Mouse (Mus musculus): ENCODE results near the gene Crocc. TPM values are rescaled to one million over a fixed set of nuclear protein-coding genes. Genes with fewer than 3 reads are reported as not detected.

Gene Crocc
- polyA plus RNA-seq, 1 experiment from 2014 or later = 0.59 TPM

GRCm38 (mm10) chr4:141073661-141074060 lies 13.3 kb upstream of the Crocc start:
- H3K9me3 ChIP-seq (replicated peaks; ENCODE audit: control insufficient read depth, low read length) = no peaks in the 10 kb centered on the region
- peak overlapping the region; percentile 53 for H3K9ac ChIP-seq (ENCODE audit: low read depth, low read length)
- ATAC-seq (ENCODE audit: low read depth) = peak; percentile 19
- 62% methylated on average over 9 of the region's 9 CpGs for WGBS (ENCODE audit: insufficient replicate concordance)
- peak overlapping the region; percentile 86 for H3K27ac ChIP-seq (ENCODE audit: low read length)
- H3K4me2 ChIP-seq (ENCODE audit: low read depth, low read length) = peak overlapping the region; percentile 56
- peaks cover 50% of the 10 kb centered on the region for H3K36me3 ChIP-seq (ENCODE audit: control insufficient read depth, insufficient read depth)
- H3K27me3 ChIP-seq (ENCODE audit: control insufficient read depth, insufficient read depth, low read depth, low read length) = no peaks in the 10 kb centered on the region
- H3K4me1 ChIP-seq (ENCODE audit: control insufficient read depth, low read depth, low read length) = peaks cover 66% of the 10 kb centered on the region
- H3K4me3 ChIP-seq (ENCODE audit: low read depth, low read length) = peak overlapping the region; percentile 31

DNA sequence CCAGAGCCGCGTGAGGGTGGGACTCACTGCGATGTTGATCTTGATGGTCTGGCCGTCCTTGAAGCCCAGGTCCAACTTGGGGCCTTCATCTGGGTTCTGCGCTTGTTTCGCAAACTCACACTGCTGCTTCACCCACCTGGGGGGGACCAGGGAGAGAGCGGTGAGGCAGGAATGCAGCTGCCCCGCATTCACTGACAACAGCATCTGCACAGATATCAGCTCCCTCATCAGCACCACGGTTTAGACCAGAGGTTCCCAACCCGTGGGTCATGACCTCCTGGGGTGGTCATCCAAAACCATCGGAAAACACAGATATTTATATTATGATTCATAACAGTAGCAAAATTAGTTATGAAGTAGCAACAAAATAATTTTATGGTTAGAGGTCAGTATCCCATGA lies 12.2 kb upstream of the Crocc start:
- H3K4me2 ChIP-seq (ENCODE audit: low read depth, low read length) = no peak overlapping the region
- peaks cover 61% of the 10 kb centered on the region for H3K36me3 ChIP-seq (ENCODE audit: control insufficient read depth, insufficient read depth)
- WGBS (ENCODE audit: insufficient replicate concordance) = 85% methylated on average over 11 of the region's 11 CpGs
- H3K27me3 ChIP-seq (ENCODE audit: control insufficient read depth, insufficient read depth, low read depth, low read length) = no peaks in the 10 kb centered on the region
- no peak overlapping the region for H3K4me3 ChIP-seq (ENCODE audit: low read depth, low read length)
- no peaks in the 10 kb centered on the region for H3K9me3 ChIP-seq (replicated peaks; ENCODE audit: control insufficient read depth, low read length)
- no peak for ATAC-seq (ENCODE audit: low read depth)
- peaks cover 69% of the 10 kb centered on the region for H3K4me1 ChIP-seq (ENCODE audit: control insufficient read depth, low read depth, low read length)
- H3K27ac ChIP-seq (ENCODE audit: low read length) = no peak overlapping the region
- no peak overlapping the region for H3K9ac ChIP-seq (ENCODE audit: low read depth, low read length)

- H3K4me3 ChIP-seq (ENCODE audit: low read depth, low read length) = no peak overlapping the region
- no peak overlapping the region for H3K4me2 ChIP-seq (ENCODE audit: low read depth, low read length)
- H3K9ac ChIP-seq (ENCODE audit: low read depth, low read length) = no peak overlapping the region
- no peaks in the 10 kb centered on the region for H3K27me3 ChIP-seq (ENCODE audit: control insufficient read depth, insufficient read depth, low read depth, low read length)
- no peak for ATAC-seq (ENCODE audit: low read depth)
- H3K27ac ChIP-seq (ENCODE audit: low read length) = peak overlapping the region; percentile 31
- peaks cover 43% of the 10 kb centered on the region for H3K4me1 ChIP-seq (ENCODE audit: control insufficient read depth, low read depth, low read length)
- WGBS (ENCODE audit: insufficient replicate concordance) = 39% methylated on average over 4 of the region's 4 CpGs
- H3K9me3 ChIP-seq (replicated peaks; ENCODE audit: control insufficient read depth, low read length) = no peaks in the 10 kb centered on the region
- peaks cover 75% of the 10 kb centered on the region for H3K36me3 ChIP-seq (ENCODE audit: control insufficient read depth, insufficient read depth)
Measured at GRCm38 (mm10) chr4:141069731-141070130, 9.4 kb upstream of the Crocc start.

- 25% methylated on average over 8 of the region's 8 CpGs for WGBS (ENCODE audit: insufficient replicate concordance)
- H3K27ac ChIP-seq (ENCODE audit: low read length) = peak overlapping the region; percentile 31
- H3K9ac ChIP-seq (ENCODE audit: low read depth, low read length) = no peak overlapping the region; the same call in 1 of the 2 replicates
- no peak overlapping the region for H3K4me2 ChIP-seq (ENCODE audit: low read depth, low read length)
- H3K4me1 ChIP-seq (ENCODE audit: control insufficient read depth, low read depth, low read length) = peaks cover 33% of the 10 kb centered on the region
- no peaks in the 10 kb centered on the region for H3K9me3 ChIP-seq (replicated peaks; ENCODE audit: control insufficient read depth, low read length)
- no peaks in the 10 kb centered on the region for H3K27me3 ChIP-seq (ENCODE audit: control insufficient read depth, insufficient read depth, low read depth, low read length)
- peak; percentile 79 for ATAC-seq (ENCODE audit: low read depth)
- H3K36me3 ChIP-seq (ENCODE audit: control insufficient read depth, insufficient read depth) = peaks cover 72% of the 10 kb centered on the region
- no peak overlapping the region for H3K4me3 ChIP-seq (ENCODE audit: low read depth, low read length)
Measured at GRCm38 (mm10) chr4:141068655-141069054, 8.3 kb upstream of the Crocc start.

DNA sequence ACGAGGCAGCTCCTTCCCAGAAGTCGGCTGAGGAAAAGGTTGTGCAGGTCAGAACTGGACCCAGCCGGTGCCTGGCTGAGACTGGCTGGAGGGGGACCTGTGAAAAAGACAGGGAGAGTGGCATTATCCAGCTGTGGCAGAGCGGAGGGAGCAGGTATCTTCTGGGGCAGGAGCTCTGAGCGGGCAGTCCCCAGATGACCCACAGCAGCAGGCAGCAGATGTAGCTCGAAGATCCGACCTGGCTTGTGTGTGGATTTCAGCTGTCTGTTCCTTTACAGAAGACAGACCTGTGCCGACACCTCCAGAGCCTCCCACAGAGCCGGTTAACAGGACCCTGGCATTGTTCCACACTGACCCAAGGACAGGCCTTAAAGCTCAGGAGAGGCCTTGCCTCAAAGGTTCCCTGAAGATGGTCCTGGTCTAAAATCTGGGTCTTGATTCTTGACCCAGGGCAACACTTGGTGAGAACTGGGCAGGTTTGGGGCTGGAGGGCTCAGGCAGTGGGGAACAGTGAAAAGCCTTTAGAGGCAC lies 7.2 kb upstream of the Crocc start:
- Histone ChIP-seq H3K36me3 (ENCODE audit: control insufficient read depth, insufficient read depth) (peaks cover 61% of the 10 kb centered on the region), H3K9me3 (replicated peaks; ENCODE audit: control insufficient read depth, low read length) (no peaks in the 10 kb centered on the region), H3K4me2 (ENCODE audit: low read depth, low read length) (no peak overlapping the region), H3K9ac (ENCODE audit: low read depth, low read length) (no peak overlapping the region), H3K27ac (ENCODE audit: low read length) (no peak overlapping the region), H3K4me1 (ENCODE audit: control insufficient read depth, low read depth, low read length) (peaks cover 24% of the 10 kb centered on the region), H3K4me3 (ENCODE audit: low read depth, low read length) (no peak overlapping the region), H3K27me3 (ENCODE audit: control insufficient read depth, insufficient read depth, low read depth, low read length) (no peaks in the 10 kb centered on the region)
- WGBS (ENCODE audit: insufficient replicate concordance) = 81% methylated on average over 9 of the region's 9 CpGs
- no peak for ATAC-seq (ENCODE audit: low read depth)

DNA sequence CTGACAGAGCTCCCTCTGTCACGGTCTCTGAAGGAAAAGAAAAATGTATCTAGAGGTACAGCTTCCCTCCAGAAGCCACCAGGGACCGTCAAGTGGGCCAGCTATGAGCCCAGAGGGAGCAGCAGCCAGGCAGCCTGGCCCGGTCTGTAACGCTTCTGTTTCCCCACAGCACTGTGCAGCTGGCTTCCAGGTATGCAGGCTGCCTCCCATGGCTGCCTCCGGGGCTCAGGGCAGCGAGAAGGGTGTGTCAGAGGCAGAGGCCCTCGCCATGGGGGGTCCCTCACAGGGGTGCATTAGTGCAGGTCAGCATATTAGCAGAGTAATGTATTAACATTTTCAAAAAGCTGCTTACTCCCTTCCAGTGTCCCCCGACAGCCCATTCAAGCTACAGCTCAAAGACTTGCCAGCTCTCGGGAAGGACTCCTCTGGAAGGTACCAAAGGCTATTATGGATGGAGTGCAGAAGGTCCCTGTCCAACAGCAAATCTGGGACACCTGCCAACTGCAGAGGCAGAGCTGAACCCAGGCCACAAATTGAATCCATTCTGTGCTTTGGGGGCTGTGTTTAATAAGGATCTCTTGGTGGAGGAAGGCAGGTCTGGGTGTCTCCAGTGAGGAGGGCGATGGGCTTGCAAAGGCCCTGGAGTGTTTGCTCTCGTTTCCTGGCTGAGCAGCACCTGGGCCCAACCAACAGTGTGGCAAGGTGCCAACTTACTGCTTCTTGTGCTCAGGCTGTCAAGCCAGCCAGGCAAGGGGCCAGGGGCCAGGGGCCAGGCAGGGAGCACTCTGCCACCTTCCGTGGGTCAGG lies 6.6 kb upstream of the Crocc start:
- ATAC-seq (ENCODE audit: low read depth) = no peak
- Histone ChIP-seq H3K4me3 (ENCODE audit: low read depth, low read length) (no peak overlapping the region), H3K27ac (ENCODE audit: low read length) (no peak overlapping the region), H3K9me3 (replicated peaks; ENCODE audit: control insufficient read depth, low read length) (no peaks in the 10 kb centered on the region), H3K36me3 (ENCODE audit: control insufficient read depth, insufficient read depth) (peaks cover 56% of the 10 kb centered on the region), H3K4me2 (ENCODE audit: low read depth, low read length) (no peak overlapping the region), H3K27me3 (ENCODE audit: control insufficient read depth, insufficient read depth, low read depth, low read length) (no peaks in the 10 kb centered on the region), H3K9ac (ENCODE audit: low read depth, low read length) (no peak overlapping the region), H3K4me1 (ENCODE audit: control insufficient read depth, low read depth, low read length) (peaks cover 22% of the 10 kb centered on the region)
- WGBS (ENCODE audit: insufficient replicate concordance) = 80% methylated on average over 12 of the region's 12 CpGs

DNA sequence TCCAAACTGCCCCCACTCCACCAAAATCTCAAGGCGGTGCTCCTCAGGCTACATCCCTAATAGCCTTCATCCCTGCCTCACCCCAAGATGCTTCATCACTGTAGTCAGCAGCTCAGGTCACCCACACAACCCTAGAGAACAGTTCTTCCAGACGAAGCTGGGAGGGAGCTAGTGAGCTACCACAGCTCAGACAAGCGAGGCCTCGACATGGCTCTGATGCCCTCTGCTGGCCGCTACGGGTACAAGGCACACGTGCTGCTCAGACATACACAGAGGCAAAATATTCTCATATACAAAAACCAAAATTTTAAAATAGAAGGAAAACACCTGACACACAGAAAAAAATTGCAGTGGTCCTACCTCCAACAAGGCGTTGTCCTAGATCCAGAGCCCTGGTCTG lies 4.8 kb upstream of the Crocc start:
- Histone ChIP-seq H3K4me3 (ENCODE audit: low read depth, low read length) (no peak overlapping the region), H3K27ac (ENCODE audit: low read length) (no peak overlapping the region), H3K36me3 (ENCODE audit: control insufficient read depth, insufficient read depth) (peaks cover 40% of the 10 kb centered on the region), H3K4me2 (ENCODE audit: low read depth, low read length) (no peak overlapping the region), H3K9ac (ENCODE audit: low read depth, low read length) (no peak overlapping the region), H3K4me1 (ENCODE audit: control insufficient read depth, low read depth, low read length) (peaks cover 30% of the 10 kb centered on the region), H3K27me3 (ENCODE audit: control insufficient read depth, insufficient read depth, low read depth, low read length) (no peaks in the 10 kb centered on the region), H3K9me3 (replicated peaks; ENCODE audit: control insufficient read depth, low read length) (no peaks in the 10 kb centered on the region)
- WGBS (ENCODE audit: insufficient replicate concordance) = 7% methylated on average over 8 of the region's 8 CpGs
- no peak for ATAC-seq (ENCODE audit: low read depth)

DNA sequence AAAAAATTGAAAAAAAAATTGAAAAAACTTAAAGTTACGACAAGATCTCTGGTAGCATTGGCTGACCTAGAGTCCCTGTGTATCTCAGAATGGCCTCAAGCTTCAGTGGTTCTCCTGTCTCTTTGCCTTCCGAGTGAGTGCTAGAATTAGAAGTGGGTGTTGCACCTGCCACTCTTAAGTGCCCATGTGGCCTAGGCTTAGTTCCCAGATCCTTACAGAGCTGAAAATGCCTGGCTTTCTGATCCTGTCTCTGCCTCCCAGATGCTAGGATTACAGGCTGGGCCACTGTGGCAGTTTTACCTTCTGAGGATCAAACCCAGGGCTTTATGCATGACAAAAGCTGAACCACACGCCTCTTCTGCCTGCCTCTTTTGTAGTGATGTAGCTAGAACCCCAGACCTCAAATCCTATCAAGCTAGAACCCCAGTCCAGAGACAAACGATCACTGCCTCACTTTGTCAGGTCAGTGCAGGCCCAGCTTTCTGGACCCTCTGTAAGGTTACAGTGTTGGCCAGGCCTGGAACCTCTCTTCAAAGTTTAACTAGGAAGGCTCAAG lies 3.8 kb upstream of the Crocc start:
- peaks cover 31% of the 10 kb centered on the region for H3K36me3 ChIP-seq (ENCODE audit: control insufficient read depth, insufficient read depth)
- H3K4me1 ChIP-seq (ENCODE audit: control insufficient read depth, low read depth, low read length) = peaks cover 27% of the 10 kb centered on the region
- WGBS (ENCODE audit: insufficient replicate concordance) = 82% methylated on average over 4 of the region's 4 CpGs
- no peak overlapping the region for H3K27ac ChIP-seq (ENCODE audit: low read length)
- H3K4me2 ChIP-seq (ENCODE audit: low read depth, low read length) = no peak overlapping the region
- H3K9me3 ChIP-seq (replicated peaks; ENCODE audit: control insufficient read depth, low read length) = no peaks in the 10 kb centered on the region
- H3K27me3 ChIP-seq (ENCODE audit: control insufficient read depth, insufficient read depth, low read depth, low read length) = no peaks in the 10 kb centered on the region
- H3K9ac ChIP-seq (ENCODE audit: low read depth, low read length) = no peak overlapping the region
- ATAC-seq (ENCODE audit: low read depth) = no peak
- no peak overlapping the region for H3K4me3 ChIP-seq (ENCODE audit: low read depth, low read length)
